Mouse (Mus musculus) hindbrain, embryonic 12.5 days (tissue): ENCODE measurements at regions not wholly inside any gene's neighbourhood (a gene's known extent, or its start where the extent isn't known, plus 50 kb on each side); places are given as distances from the start of the nearest gene placed in this dataset.

Experiments
- ATAC-seq: fragments of 200-750 bp; cut with Nextera tagmentation; 2 replicates; pipeline ENCODE4 v1.8.0; 2017; ENCODE audit warnings: moderate TSS enrichment; ENCODE audit not compliant: low FRiP score
- H3K27ac ChIP-seq: fragments of 300-500 bp; sonication (generic); 2 replicates; pipeline ENCODE4 v1.5.1; 2016; ENCODE audit warnings: mild to moderate bottlenecking
- H3K27me3 ChIP-seq: fragments of 300-500 bp; sonication (generic); 2 replicates; pipeline ENCODE4 v1.6.1; 2016; ENCODE audit warnings: mild to moderate bottlenecking
- H3K36me3 ChIP-seq: fragments of 300-500 bp; sonication (generic); 2 replicates; pipeline ENCODE4 v1.6.1; 2016; ENCODE audit warnings: mild to moderate bottlenecking
- H3K4me1 ChIP-seq: fragments of 300-500 bp; sonication (generic); 2 replicates; pipeline ENCODE4 v1.6.1; 2016
- H3K4me2 ChIP-seq: fragments of 300-500 bp; sonication (generic); replicated peaks from 2 replicates; pipeline ENCODE4 v1.6.1; 2016; ENCODE audit warnings: mild to moderate bottlenecking
- H3K4me3 ChIP-seq: fragments of 300-500 bp; sonication (generic); 2 replicates; pipeline ENCODE4 v1.5.1; 2016; ENCODE audit warnings: mild to moderate bottlenecking
- H3K9ac ChIP-seq: fragments of 300-500 bp; sonication (generic); 2 replicates; pipeline ENCODE4 v1.6.1; 2016; ENCODE audit warnings: mild to moderate bottlenecking, moderate library complexity
- H3K9me3 ChIP-seq: fragments of 300-500 bp; sonication (generic); replicated peaks from 2 replicates; pipeline ENCODE4 v1.6.1; 2016; ENCODE audit warnings: mild to moderate bottlenecking
- WGBS: fragments of 180-500 bp; shearing (Covaris S2); methylation state at CpG from one replicate; pipeline ENCODE4 v1.1.7; 2016; 5-methylcytosine and 5-hydroxymethylcytosine counted together

DNA sequence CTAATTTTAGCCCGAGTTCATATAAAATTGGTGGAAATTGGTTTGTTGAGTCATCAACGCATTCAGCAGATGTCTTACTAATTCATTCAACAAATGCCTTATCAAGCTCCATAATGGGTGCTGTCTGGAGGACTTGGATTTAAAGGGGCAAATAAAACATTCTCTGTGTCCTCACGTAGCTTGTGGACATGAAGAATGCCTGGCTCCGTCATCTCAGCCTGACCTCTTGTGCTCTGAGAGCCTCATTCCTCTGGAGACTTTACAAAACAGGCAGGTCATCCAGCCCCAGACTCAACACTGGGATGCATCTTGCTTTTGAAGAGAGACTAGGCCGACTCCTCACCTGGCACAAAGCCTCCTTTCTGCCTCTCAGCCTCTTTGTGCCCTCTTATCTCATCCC lies 248.6 kb downstream of the Plpp3 start:
- ATAC-seq, result no peak
- Histone ChIP-seq H3K4me1 (peaks cover 5% of the 10 kb centered on the region), H3K27ac (no peak overlapping the region), H3K4me2 (no peak overlapping the region), H3K36me3 (no peaks in the 10 kb centered on the region), H3K9ac (no peak overlapping the region), H3K27me3 (no peaks in the 10 kb centered on the region), H3K9me3 (no peaks in the 10 kb centered on the region), H3K4me3 (no peak overlapping the region)
- 84% methylated on average over 5 of the region's 5 CpGs for WGBS

- Histone ChIP-seq H3K27ac (no peak overlapping the region), H3K9me3 (no peaks in the 10 kb centered on the region), H3K36me3 (no peaks in the 10 kb centered on the region), H3K4me2 (no peak overlapping the region), H3K27me3 (no peaks in the 10 kb centered on the region), H3K4me3 (no peak overlapping the region), H3K4me1 (peaks cover 5% of the 10 kb centered on the region), H3K9ac (no peak overlapping the region)
- 49% methylated on average over 14 of the region's 14 CpGs for WGBS
- ATAC-seq, result no peak
Measured at GRCm38 (mm10) chr4:105406786-105407464, 249.8 kb downstream of the Plpp3 start.

DNA sequence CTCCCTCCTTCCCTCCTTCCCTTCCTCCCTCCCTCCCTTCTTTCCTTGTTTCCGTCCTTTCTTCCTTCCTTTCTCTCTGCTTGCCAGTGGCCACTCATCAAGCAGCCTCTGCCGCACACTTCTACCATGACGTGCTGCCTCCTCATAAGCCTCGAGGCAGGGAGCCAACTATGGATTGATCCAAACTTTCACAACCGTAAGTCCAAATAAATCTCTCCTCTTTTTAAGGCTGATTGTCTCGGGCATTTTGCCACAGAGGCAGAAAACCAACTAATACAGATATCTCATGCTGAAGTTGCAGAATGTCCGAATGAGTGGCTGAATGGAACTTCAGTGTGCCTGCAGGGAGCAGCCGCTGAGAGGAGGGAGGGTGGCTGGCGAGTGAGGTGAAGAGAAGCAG lies 251.7 kb downstream of the Plpp3 start:
- Histone ChIP-seq H3K36me3 (no peaks in the 10 kb centered on the region), H3K27me3 (no peaks in the 10 kb centered on the region), H3K4me2 (no peak overlapping the region), H3K4me1 (peaks cover 5% of the 10 kb centered on the region), H3K9ac (no peak overlapping the region), H3K9me3 (no peaks in the 10 kb centered on the region), H3K4me3 (no peak overlapping the region), H3K27ac (no peak overlapping the region)
- ATAC-seq, result no peak
- WGBS, result 84% methylated on average over 9 of the region's 9 CpGs

DNA sequence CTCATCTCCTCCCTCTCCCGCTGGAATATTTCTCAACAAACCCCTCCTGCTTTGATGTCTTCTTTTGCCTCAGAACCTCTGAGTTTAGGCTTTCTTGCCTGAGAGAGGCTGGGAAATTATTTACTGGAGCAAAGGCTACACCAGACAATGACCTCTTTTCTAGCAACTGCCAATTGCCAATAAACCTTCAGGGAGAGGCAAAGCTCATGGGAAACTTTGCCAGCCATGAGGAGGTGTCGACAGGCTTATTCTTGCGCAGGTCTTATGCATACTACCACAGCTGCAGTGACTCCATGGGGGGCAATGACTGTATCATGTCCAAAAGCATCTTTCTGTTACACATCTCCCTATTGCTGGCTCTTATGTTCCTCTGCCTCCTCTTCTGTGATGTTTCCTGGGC lies 260.0 kb downstream of the Plpp3 start:
- Histone ChIP-seq H3K9ac (no peak overlapping the region), H3K27me3 (no peaks in the 10 kb centered on the region), H3K36me3 (no peaks in the 10 kb centered on the region), H3K4me1 (no peaks in the 10 kb centered on the region), H3K27ac (no peak overlapping the region), H3K4me2 (no peak overlapping the region), H3K4me3 (no peak overlapping the region), H3K9me3 (0 out of 2 replicates have a peak, but pooled peaks cover 4% of the 10 kb centered on the region)
- no peak for ATAC-seq
- WGBS, result 95% methylated on average over 3 of the region's 3 CpGs

GRCm38 (mm10) chr4:105422466-105422865 lies 265.3 kb downstream of the Plpp3 start:
- Histone ChIP-seq H3K27ac (no peak overlapping the region), H3K9me3 (0 out of 2 replicates have a peak, but pooled peaks cover 4% of the 10 kb centered on the region), H3K36me3 (no peaks in the 10 kb centered on the region), H3K4me2 (no peak overlapping the region), H3K4me1 (no peaks in the 10 kb centered on the region), H3K4me3 (no peak overlapping the region), H3K9ac (no peak overlapping the region), H3K27me3 (no peaks in the 10 kb centered on the region)
- no peak for ATAC-seq
- 73% methylated on average over 7 of the region's 7 CpGs for WGBS

GRCm38 (mm10) chr4:105423727-105424201 lies 266.6 kb downstream of the Plpp3 start:
- H3K36me3 ChIP-seq, result no peaks in the 10 kb centered on the region
- WGBS, result 75% methylated on average over 3 of the region's 3 CpGs
- no peak overlapping the region for H3K4me2 ChIP-seq
- H3K9me3 ChIP-seq, result no peaks in the 10 kb centered on the region
- no peak overlapping the region for H3K27ac ChIP-seq
- H3K27me3 ChIP-seq, result no peaks in the 10 kb centered on the region
- H3K4me1 ChIP-seq, result 0 out of 2 replicates have a peak, but pooled peaks cover 3% of the 10 kb centered on the region
- ATAC-seq, result no peak
- H3K9ac ChIP-seq, result no peak overlapping the region
- no peak overlapping the region for H3K4me3 ChIP-seq

- no peak for ATAC-seq
- Histone ChIP-seq H3K27ac (no peak overlapping the region), H3K4me1 (0 out of 2 replicates have a peak, but pooled peaks cover 3% of the 10 kb centered on the region), H3K4me2 (no peak overlapping the region), H3K36me3 (no peaks in the 10 kb centered on the region), H3K27me3 (no peaks in the 10 kb centered on the region), H3K9ac (no peak overlapping the region), H3K9me3 (no peaks in the 10 kb centered on the region), H3K4me3 (no peak overlapping the region)
- WGBS, result 56% methylated on average over 6 of the region's 6 CpGs
Measured at GRCm38 (mm10) chr4:105425086-105425485, 267.9 kb downstream of the Plpp3 start.

DNA sequence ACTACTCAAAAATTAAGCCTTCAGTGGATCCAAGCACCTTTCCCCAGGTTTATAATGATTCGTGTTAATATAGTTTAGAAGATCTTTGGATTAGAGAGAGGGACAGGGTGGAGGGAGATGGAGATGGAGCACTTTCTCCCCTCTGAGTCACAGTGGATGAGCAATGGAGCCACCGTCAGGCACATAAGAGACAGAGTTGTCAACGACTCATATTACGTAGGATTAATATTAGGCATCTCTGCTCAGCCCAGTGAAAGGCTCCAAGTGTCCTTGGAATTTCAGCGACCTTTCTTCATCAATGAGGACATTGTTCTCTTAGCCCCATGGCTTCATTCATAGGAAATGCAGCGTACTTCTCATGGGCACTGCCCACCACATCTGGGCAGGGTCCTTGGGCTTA lies 270.4 kb downstream of the Plpp3 start:
- Histone ChIP-seq H3K36me3 (no peaks in the 10 kb centered on the region), H3K9me3 (no peaks in the 10 kb centered on the region), H3K9ac (no peak overlapping the region), H3K4me2 (no peak overlapping the region), H3K27me3 (no peaks in the 10 kb centered on the region), H3K4me3 (no peak overlapping the region), H3K4me1 (0 out of 2 replicates have a peak, but pooled peaks cover 3% of the 10 kb centered on the region), H3K27ac (0 out of 2 replicates have a peak overlapping the region, but pooled peaks have one; percentile 2)
- no peak for ATAC-seq
- 59% methylated on average over 6 of the region's 6 CpGs for WGBS

DNA sequence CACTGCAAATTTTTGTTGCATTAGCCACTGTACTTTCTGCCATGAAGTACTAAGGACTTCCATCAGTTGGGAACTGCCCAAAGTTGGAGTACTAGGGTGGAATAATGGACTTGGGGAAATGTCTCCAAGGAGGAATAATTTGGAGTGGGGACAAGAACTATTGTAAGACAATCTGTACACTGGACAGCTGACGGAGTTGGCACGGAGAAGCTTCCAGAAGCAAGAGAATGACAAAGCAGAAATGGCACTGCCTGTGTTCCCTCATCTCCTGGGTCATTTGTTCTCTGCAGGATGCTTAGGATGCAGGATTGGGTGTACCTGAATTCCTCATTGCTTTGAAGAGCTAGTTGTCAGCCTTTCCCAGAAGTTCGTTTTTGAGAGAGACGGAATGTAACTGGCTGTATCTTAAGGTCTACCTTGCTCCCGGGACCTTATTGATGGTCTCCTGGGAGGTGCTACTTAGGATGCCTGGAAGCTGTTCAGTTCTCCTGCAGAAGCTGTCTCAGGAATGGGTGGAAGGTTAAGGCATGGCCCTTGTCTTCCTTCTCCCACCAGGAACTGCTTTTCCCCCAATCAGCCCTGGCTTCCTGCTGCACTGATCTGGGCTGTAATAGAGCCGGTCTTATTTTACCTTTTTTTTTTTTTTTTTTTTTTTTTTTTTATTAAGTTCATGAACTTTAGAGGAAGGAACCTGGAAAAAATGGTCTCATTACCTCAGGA lies 272.4 kb downstream of the Plpp3 start:
- no peak for ATAC-seq
- no peaks in the 10 kb centered on the region for H3K27me3 ChIP-seq
- 91% methylated on average over 6 of the region's 6 CpGs for WGBS
- H3K4me1 ChIP-seq, result 0 out of 2 replicates have a peak, but pooled peaks cover 3% of the 10 kb centered on the region
- H3K9ac ChIP-seq, result no peak overlapping the region
- no peak overlapping the region for H3K27ac ChIP-seq
- no peak overlapping the region for H3K4me3 ChIP-seq
- H3K36me3 ChIP-seq, result no peaks in the 10 kb centered on the region
- no peaks in the 10 kb centered on the region for H3K9me3 ChIP-seq
- H3K4me2 ChIP-seq, result no peak overlapping the region

- no peak overlapping the region for H3K9ac ChIP-seq
- H3K27ac ChIP-seq, result no peak overlapping the region
- H3K4me3 ChIP-seq, result no peak overlapping the region
- H3K27me3 ChIP-seq, result no peaks in the 10 kb centered on the region
- 0 out of 2 replicates have a peak, but pooled peaks cover 3% of the 10 kb centered on the region for H3K4me1 ChIP-seq
- 91% methylated on average over 4 of the region's 4 CpGs for WGBS
- no peak for ATAC-seq
- no peaks in the 10 kb centered on the region for H3K9me3 ChIP-seq
- H3K36me3 ChIP-seq, result no peaks in the 10 kb centered on the region
- H3K4me2 ChIP-seq, result no peak overlapping the region
Measured at GRCm38 (mm10) chr4:105432461-105432860, 275.3 kb downstream of the Plpp3 start.

- Histone ChIP-seq H3K36me3 (no peaks in the 10 kb centered on the region), H3K4me2 (no peak overlapping the region), H3K9ac (no peak overlapping the region), H3K27me3 (no peaks in the 10 kb centered on the region), H3K4me3 (no peak overlapping the region), H3K27ac (no peak overlapping the region), H3K9me3 (no peaks in the 10 kb centered on the region), H3K4me1 (no peaks in the 10 kb centered on the region)
- no peak for ATAC-seq
- WGBS, result 87% methylated on average over 5 of the region's 5 CpGs
Measured at GRCm38 (mm10) chr4:105437141-105437540, 280.0 kb downstream of the Plpp3 start.

DNA sequence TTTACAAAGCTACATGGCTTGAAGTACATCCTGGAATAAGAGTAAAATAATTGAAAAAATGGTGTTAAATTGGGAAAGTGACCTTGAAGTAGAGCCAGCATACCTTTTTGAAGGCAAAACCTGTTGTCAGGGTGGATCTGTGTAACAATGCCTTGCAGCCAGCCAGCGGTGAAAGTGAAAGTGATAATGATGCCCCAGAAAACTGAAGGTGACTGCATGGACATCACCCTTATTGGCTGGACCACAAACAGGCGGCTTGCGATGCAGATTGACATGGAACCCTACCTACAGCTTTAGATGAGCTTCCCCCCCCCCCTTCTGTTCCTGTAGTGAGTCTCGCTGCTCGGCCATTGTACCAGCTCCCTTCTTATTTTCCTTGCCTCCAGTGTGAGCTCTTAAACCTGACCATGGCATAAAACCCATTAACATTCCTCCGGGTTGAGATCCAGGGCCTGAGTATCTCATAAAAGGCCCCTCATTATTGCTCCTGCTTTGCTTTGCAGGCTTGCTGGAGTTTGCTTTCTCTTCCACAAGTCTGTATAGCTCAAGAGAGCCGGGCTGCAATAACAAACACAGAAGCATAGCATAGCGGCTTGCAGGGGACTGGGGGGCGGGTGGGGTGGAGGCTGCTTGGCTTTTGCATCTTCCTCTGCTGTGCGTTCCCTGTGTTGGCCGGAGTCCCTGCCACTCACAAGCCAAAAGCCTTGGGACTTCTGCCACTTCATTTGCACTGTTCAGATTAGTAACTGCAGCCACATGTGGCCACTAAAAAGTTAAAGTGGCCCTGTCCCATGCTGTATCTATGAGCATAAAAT lies 292.1 kb downstream of the Plpp3 start:
- Histone ChIP-seq H3K9ac (no peak overlapping the region), H3K27ac (no peak overlapping the region), H3K36me3 (no peaks in the 10 kb centered on the region), H3K4me1 (0 out of 2 replicates have a peak, but pooled peaks cover 4% of the 10 kb centered on the region), H3K4me2 (no peak overlapping the region), H3K9me3 (0 out of 2 replicates have a peak, but pooled peaks cover 3% of the 10 kb centered on the region), H3K4me3 (no peak overlapping the region), H3K27me3 (no peaks in the 10 kb centered on the region)
- WGBS, result 65% methylated on average over 11 of the region's 11 CpGs
- no peak for ATAC-seq
